Mouse (Mus musculus): ENCODE data around the gene Aebp2.

Gene Aebp2

GRCm38 (mm10) chr6:140608666-140609065 lies 13.8 kb upstream of the Aebp2 start:
- no peak for DNase-seq

- no peak for DNase-seq
Measured at GRCm38 (mm10) chr6:140609533-140609932, 12.9 kb upstream of the Aebp2 start.

GRCm38 (mm10) chr6:140610117-140610516 lies 12.3 kb upstream of the Aebp2 start:
- DNase-seq: no peak

GRCm38 (mm10) chr6:140611282-140611681 lies 11.2 kb upstream of the Aebp2 start:
- no peak for DNase-seq

GRCm38 (mm10) chr6:140611893-140612473 lies 10.5 kb upstream of the Aebp2 start:
- DNase-seq: no peak

DNA sequence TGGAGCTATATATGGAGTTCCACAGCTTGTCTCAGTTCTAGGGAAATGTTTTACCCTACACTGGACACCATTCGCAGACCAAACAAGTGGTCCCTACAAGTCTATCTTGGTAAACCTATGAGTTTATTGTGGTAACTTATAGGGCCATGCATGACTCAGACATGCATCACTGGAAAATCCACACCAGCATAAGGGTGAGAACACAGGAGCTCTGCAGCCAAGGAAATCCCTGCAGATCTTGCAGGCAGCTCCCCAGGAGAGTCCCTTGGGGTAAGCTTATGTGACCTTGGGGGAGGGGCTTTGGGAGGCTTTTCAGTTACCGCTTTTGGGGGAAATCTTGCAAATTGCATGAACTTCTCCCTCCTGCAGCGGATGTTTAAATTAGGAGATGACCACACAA lies 8.6 kb upstream of the Aebp2 start:
- no peak for DNase-seq

DNA sequence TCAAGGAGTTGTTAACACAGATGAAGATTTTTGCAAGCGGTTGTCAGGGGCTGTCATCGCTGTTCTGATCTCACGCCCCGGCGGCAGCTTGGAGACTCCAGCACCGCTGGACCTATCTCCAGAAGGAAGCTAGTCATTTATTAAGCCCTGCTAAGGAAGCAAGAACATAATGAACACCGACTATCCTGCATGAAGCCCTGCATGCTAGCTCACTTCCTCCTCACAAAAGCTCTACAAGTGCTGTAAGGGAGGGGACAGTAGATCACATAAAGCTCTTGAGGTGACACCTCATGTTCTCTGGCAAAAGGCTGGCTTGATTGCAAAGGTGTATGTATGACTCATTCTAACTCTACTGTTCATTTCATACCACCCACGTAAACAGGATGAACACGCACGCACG lies 7.8 kb upstream of the Aebp2 start:
- DNase-seq: no peak

DNA sequence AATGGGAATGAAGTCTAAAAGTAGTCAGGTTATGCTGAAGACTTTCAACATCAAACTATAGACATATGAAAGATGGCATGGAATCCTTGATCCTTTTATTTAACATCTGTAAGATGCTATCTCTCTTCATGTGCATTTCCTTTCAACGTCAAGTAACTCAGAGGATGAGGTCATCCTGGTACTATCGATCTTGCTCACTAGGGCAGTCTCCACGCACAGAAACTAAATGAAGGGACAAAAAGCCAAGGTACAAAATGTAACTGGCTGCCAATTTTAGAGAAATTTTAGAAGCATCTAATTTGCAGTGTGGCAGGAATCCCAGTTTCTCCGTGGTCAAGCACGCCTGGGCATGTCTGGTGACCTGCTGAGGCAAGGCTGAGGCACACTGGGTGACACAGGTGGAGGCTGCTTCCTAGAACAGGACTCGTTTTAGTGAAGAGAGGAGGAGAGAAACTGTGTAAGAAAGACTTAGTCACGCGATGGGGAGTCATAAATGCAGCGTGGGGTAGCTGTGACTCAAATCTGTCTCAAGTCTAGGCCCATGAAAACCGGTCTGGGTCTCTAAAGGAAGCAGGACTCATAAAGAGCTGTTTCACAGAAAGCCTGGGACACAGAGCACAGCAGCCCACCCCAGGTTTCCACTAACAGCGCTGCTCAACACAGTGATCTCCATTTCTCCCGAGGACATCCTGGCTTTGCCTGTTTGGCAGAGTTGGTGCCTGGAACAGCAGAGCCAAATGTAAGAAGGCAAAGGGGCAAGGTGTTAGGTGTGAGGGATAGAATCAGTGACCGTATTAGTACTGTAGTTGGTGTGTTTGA lies 1.7 kb upstream of the Aebp2 start:
- DNase-seq: no peak

GRCm38 (mm10) chr6:140621622-140622021 lies 841 bp upstream of the Aebp2 start:
- DNase-seq: no peak

- peak; percentile 96 for DNase-seq
Measured at GRCm38 (mm10) chr6:140623226-140624095, 998 bp downstream of the Aebp2 start.

DNA sequence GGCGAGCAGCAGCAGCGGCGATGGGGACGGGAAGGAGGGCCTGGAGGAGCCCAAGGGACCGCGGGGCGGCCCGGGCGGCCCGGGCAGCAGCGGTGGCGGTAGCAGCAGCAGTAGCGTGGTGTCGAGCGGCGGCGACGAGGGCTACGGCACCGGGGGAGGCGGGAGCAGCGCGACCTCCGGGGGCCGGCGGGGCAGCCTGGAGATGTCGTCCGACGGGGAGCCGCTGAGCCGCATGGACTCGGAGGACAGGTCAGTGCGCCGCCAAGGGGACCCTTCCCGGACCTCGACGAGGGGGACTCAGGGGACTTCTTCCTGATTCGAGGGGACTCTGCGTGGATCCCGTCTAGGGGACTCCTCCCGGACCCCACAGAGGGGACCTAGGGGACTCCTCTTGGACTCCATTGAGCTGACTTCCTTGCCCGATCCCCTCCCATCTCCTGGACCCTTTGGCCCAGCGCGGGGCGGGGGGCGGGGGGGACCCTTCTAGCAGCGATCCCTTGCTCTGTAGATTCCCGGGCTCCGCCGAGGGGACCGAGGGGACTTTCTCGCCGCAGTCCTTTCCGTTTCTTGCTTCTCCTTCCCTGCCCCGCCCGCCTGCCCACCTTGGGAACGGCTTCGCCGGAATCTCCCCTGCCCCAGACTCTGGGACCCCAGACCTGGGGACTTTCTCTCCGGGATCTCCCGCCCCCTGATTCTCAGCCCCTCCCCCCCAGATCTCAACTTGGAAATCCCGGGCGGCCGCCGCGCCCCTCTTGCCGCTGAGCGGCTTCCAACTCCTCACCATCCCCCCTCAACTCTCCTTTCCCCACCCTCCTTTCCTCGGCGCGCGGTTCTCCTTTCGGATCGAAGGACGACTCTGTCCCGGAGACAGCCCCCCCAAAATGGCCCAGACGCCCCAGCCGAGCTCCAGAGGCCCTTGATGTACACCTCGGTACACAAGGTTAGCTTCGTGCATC lies 1.9 kb downstream of the Aebp2 start:
- peak; percentile 54 for DNase-seq

DNA sequence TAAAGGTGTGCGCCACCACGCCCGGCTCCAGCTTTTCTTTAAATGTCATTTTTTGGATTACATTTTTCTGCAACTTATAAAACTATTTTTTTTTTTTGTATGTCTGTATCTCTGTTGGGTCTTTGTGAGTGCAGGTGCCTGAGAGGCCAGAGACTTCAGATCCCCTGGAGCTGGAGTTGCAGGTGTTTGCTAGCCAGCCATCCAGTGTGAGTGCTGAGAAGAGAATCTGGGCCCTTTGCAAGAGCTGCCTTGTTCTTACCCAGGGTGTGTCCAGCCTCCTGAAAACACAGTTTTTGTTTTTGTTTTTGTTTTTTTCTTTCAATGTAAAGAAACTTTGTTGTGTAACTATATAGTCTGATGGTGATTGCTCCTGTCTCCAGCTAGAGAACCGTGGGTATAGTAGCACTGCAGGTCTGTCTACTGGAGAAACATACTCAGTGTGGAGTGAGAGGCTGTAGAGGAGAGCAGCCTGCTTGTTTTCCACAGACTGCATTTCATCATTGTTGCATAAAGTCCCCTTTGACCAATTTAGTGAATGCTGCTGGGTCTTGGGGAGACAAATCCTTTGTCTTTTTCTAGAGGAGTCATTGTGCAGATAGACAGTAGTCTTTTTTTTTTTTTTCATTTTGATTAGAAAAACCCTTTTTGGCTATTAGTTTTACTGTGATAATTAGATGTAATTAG lies 6.9 kb downstream of the Aebp2 start:
- DNase-seq: no peak

DNA sequence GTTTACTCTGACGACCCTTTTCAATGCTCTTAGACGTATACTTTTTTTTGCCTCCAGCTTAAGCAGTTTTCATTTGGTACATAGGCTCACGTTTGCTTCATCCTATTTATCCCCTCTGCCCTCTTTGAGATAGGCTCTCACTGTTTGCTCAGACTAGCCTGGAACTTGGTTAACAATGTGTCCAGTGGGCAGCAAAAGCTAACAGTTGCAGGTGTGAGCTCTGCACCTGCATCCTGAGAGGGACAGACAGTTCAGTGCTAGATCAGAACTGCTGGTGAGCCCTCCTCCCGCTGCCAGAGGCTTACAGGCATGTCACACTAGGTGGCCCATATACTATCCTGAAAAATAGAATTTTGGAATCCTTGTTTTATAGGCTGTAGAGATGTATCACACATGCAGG lies 7.8 kb downstream of the Aebp2 start:
- no peak for DNase-seq

GRCm38 (mm10) chr6:140633616-140634015 lies 11.2 kb downstream of the Aebp2 start:
- no peak for DNase-seq

DNA sequence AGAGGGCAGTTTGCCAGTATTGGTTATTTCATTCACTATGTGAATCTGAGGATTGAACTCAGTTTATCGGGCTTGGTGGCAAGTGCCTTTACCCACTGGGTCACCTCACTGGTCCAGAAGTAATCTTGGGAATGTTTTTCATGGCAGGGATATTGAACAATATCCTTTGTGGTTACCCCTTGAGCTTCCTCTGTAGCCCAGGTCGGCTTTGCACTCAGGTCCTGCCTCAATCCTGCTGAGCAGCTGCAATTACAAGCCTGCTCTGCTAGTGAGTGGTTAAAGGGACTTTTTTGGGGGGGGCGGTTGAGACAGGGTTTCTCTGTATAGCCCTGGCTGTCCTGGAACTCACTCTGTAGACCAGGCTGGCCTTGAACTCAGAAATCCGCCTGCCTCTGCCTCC lies 13.8 kb downstream of the Aebp2 start:
- DNase-seq: no peak

- no peak for DNase-seq
Measured at GRCm38 (mm10) chr6:140642010-140642409, 19.5 kb downstream of the Aebp2 start.

GRCm38 (mm10) chr6:140642655-140643054 lies 20.2 kb downstream of the Aebp2 start:
- DNase-seq: no peak

DNA sequence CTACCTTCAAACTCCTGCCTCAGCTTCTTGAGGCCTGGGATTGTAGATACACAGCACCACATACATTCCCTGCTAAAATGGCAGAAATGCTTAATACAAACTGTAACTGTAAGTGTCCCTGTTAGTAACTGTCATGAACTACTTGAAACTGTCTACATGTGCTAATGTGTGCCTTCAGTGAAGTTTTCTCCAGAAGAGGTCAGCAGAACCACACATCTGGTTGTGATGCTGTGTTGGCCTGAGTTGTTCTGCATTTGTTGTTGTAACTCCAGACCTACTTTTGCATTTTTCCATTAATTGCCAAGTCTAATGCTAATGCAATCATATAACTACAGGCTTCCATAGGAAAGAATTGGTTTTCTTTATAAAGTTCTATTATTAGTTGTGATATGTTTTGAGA lies 23.5 kb downstream of the Aebp2 start:
- no peak for DNase-seq

GRCm38 (mm10) chr6:140646892-140647291 lies 24.4 kb downstream of the Aebp2 start:
- no peak for DNase-seq

DNA sequence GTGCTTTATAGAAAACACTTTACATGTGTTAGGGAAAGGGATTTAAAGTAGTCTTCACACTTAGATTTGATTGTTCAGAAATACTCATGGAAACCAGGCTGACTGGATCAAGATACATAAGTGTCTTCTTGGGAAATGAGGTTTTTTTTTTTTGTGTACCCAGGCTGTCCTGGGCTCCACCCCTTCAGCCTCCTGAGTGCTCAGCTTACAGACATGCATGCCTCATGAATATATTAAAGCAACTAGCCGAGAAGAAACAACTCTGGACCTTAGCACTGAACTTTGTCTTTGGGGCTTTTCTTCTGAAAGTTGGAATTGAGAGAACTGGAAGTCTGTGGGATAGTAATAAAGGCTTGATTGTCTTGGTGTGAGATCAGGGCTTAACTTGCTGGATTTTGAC lies 27.3 kb downstream of the Aebp2 start:
- DNase-seq: no peak

GRCm38 (mm10) chr6:140651923-140652322 lies 29.5 kb downstream of the Aebp2 start:
- DNase-seq: no peak

DNA sequence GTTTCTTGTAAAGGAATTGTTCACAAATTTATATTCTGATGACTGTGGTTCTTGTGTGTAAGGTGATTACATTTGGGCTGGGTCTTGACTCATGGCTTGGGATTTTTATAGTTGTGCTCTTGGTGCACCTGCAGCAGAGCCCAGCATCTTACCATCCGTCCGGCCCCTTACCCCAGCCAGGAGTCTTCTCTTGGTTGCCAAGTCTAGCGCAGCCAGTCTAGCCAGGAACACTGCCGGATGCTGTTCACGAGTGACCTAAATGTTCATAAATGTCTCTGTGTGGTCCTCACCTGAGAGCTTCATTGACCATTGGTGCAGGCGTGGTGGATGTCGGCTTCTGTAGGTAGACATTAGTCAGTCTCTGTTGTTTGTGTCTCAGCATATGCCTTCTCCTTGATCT lies 33.0 kb downstream of the Aebp2 start:
- DNase-seq: no peak

Data from retina, postnatal 1 day (tissue).